Mouse (Mus musculus): Measurements from ENCODE around the gene Popdc3. TPM values are rescaled to one million over a fixed set of nuclear protein-coding genes. Genes with fewer than 3 reads are reported as not detected.
A peak's percentile ranks its signal among the peaks of the same experiment; 100 is the strongest.

The Popdc3 gene
- polyA plus RNA-seq, 1 experiment from 2014 or later = 2.8 TPM

GRCm38 (mm10) chr10:45237492-45237891 lies 59.6 kb downstream of the Popdc3 start:
- WGBS = 78% methylated on average over 5 of the region's 5 CpGs
- Histone ChIP-seq H3K27me3 (replicated peaks; ENCODE audit: control insufficient read depth, insufficient read depth, low read length) (no peaks in the 10 kb centered on the region), H3K4me3 (ENCODE audit: low read length) (no peak overlapping the region), H3K4me1 (ENCODE audit: control insufficient read depth, insufficient read depth, low read depth, low read length) (no peaks in the 10 kb centered on the region), H3K9ac (ENCODE audit: low read depth, low read length) (no peak overlapping the region), H3K27ac (ENCODE audit: low read depth, low read length) (no peak overlapping the region), H3K9me3 (ENCODE audit: control insufficient read depth, low read length) (no peaks in the 10 kb centered on the region), H3K4me2 (ENCODE audit: low read length) (no peak overlapping the region), H3K36me3 (ENCODE audit: control insufficient read depth, insufficient read depth, low read length) (no peaks in the 10 kb centered on the region)
- no peak for ATAC-seq

- H3K4me1 ChIP-seq (ENCODE audit: control insufficient read depth, insufficient read depth, low read depth, low read length) = no peaks in the 10 kb centered on the region
- H3K9me3 ChIP-seq (ENCODE audit: control insufficient read depth, low read length) = 0 out of 2 replicates have a peak, but pooled peaks cover 2% of the 10 kb centered on the region
- H3K4me3 ChIP-seq (ENCODE audit: low read length) = no peak overlapping the region
- no peak overlapping the region for H3K4me2 ChIP-seq (ENCODE audit: low read length)
- H3K27ac ChIP-seq (ENCODE audit: low read depth, low read length) = no peak overlapping the region
- 78% methylated on average over 1 of the region's 1 CpGs for WGBS
- H3K27me3 ChIP-seq (replicated peaks; ENCODE audit: control insufficient read depth, insufficient read depth, low read length) = no peaks in the 10 kb centered on the region
- ATAC-seq = no peak
- no peaks in the 10 kb centered on the region for H3K36me3 ChIP-seq (ENCODE audit: control insufficient read depth, insufficient read depth, low read length)
- no peak overlapping the region for H3K9ac ChIP-seq (ENCODE audit: low read depth, low read length)
Observed at GRCm38 (mm10) chr10:45260477-45260876, 82.6 kb downstream of the Popdc3 start.

DNA sequence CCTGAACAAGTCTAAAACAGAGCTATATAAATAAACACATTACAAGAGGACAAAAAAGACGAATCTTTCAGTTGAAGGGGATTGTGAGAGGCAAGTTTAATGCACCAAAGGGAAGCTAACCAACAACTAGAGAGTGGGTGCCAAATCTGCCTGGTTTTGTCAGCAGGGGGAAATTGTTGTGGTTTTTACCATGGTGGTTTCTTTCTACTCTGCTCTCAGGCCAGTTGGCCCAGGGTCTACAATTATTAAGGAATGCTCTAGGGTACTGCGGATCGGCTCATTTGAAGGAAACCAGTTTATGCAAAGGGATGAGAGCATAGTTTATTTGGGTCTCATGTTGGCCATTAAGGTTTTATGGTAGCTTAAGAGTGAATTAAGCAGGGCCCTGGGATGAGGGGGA lies 84.2 kb downstream of the Popdc3 start:
- no peak for ATAC-seq
- H3K36me3 ChIP-seq (ENCODE audit: control insufficient read depth, insufficient read depth, low read length) = no peaks in the 10 kb centered on the region
- no peak overlapping the region for H3K4me3 ChIP-seq (ENCODE audit: low read length)
- H3K27ac ChIP-seq (ENCODE audit: low read depth, low read length) = no peak overlapping the region
- 77% methylated on average over 3 of the region's 3 CpGs for WGBS
- no peaks in the 10 kb centered on the region for H3K27me3 ChIP-seq (replicated peaks; ENCODE audit: control insufficient read depth, insufficient read depth, low read length)
- no peak overlapping the region for H3K4me2 ChIP-seq (ENCODE audit: low read length)
- no peaks in the 10 kb centered on the region for H3K4me1 ChIP-seq (ENCODE audit: control insufficient read depth, insufficient read depth, low read depth, low read length)
- no peak overlapping the region for H3K9ac ChIP-seq (ENCODE audit: low read depth, low read length)
- no peaks in the 10 kb centered on the region for H3K9me3 ChIP-seq (ENCODE audit: control insufficient read depth, low read length)

DNA sequence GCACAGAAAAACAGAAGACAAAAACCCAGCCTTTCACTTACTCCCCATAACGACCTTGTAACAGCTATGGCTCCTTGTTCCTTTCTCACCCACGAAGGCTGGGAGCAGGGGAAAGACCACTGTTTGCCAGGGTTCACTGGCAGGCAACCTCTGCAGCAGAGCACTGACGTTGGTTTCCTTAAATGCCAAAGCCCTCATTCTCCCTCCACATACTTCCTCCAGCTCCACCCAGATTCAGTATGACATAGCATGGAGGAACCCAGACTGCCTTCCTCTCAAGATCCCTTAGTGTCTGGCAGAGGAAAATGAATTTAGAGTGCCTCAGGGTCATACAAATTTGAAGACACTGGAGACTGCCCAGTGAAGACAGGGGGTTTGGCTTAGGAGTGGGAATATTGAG lies 98.6 kb downstream of the Popdc3 start:
- no peaks in the 10 kb centered on the region for H3K9me3 ChIP-seq (ENCODE audit: control insufficient read depth, low read length)
- ATAC-seq = no peak
- no peaks in the 10 kb centered on the region for H3K36me3 ChIP-seq (ENCODE audit: control insufficient read depth, insufficient read depth, low read length)
- H3K4me2 ChIP-seq (ENCODE audit: low read length) = no peak overlapping the region
- no peaks in the 10 kb centered on the region for H3K27me3 ChIP-seq (replicated peaks; ENCODE audit: control insufficient read depth, insufficient read depth, low read length)
- H3K27ac ChIP-seq (ENCODE audit: low read depth, low read length) = no peak overlapping the region
- no peak overlapping the region for H3K4me3 ChIP-seq (ENCODE audit: low read length)
- H3K4me1 ChIP-seq (ENCODE audit: control insufficient read depth, insufficient read depth, low read depth, low read length) = no peaks in the 10 kb centered on the region
- WGBS = 59% methylated on average over 3 of the region's 3 CpGs
- no peak overlapping the region for H3K9ac ChIP-seq (ENCODE audit: low read depth, low read length)

- H3K36me3 ChIP-seq (ENCODE audit: control insufficient read depth, insufficient read depth, low read length) = no peaks in the 10 kb centered on the region
- H3K27me3 ChIP-seq (replicated peaks; ENCODE audit: control insufficient read depth, insufficient read depth, low read length) = no peaks in the 10 kb centered on the region
- H3K27ac ChIP-seq (ENCODE audit: low read depth, low read length) = no peak overlapping the region
- no peaks in the 10 kb centered on the region for H3K9me3 ChIP-seq (ENCODE audit: control insufficient read depth, low read length)
- no peaks in the 10 kb centered on the region for H3K4me1 ChIP-seq (ENCODE audit: control insufficient read depth, insufficient read depth, low read depth, low read length)
- no peak overlapping the region for H3K4me2 ChIP-seq (ENCODE audit: low read length)
- no peak for ATAC-seq
- H3K4me3 ChIP-seq (ENCODE audit: low read length) = no peak overlapping the region
- WGBS = 96% methylated on average over 5 of the region's 5 CpGs
- no peak overlapping the region for H3K9ac ChIP-seq (ENCODE audit: low read depth, low read length)
Observed at GRCm38 (mm10) chr10:45276995-45277394, 99.1 kb downstream of the Popdc3 start.

GRCm38 (mm10) chr10:45285651-45286050 lies 107.8 kb downstream of the Popdc3 start:
- H3K4me3 ChIP-seq (ENCODE audit: low read length) = no peak overlapping the region
- no peaks in the 10 kb centered on the region; the same call in 1 of the 2 replicates for H3K27me3 ChIP-seq (replicated peaks; ENCODE audit: control insufficient read depth, insufficient read depth, low read length)
- 83% methylated on average over 5 of the region's 5 CpGs for WGBS
- no peak overlapping the region for H3K27ac ChIP-seq (ENCODE audit: low read depth, low read length)
- no peak overlapping the region for H3K4me2 ChIP-seq (ENCODE audit: low read length)
- H3K36me3 ChIP-seq (ENCODE audit: control insufficient read depth, insufficient read depth, low read length) = no peaks in the 10 kb centered on the region
- ATAC-seq = no peak
- no peaks in the 10 kb centered on the region for H3K4me1 ChIP-seq (ENCODE audit: control insufficient read depth, insufficient read depth, low read depth, low read length)
- no peak overlapping the region for H3K9ac ChIP-seq (ENCODE audit: low read depth, low read length)
- no peaks in the 10 kb centered on the region for H3K9me3 ChIP-seq (ENCODE audit: control insufficient read depth, low read length)

- H3K9me3 ChIP-seq (ENCODE audit: control insufficient read depth, low read length) = no peaks in the 10 kb centered on the region
- H3K27me3 ChIP-seq (replicated peaks; ENCODE audit: control insufficient read depth, insufficient read depth, low read length) = no peaks in the 10 kb centered on the region; the same call in 1 of the 2 replicates
Observed at GRCm38 (mm10) chr10:45288351-45288750, 110.5 kb downstream of the Popdc3 start.

GRCm38 (mm10) chr10:45289218-45290105 lies 111.6 kb downstream of the Popdc3 start:
- H3K4me2 ChIP-seq (ENCODE audit: low read length) = peak overlapping the region; percentile 98
- H3K4me3 ChIP-seq (ENCODE audit: low read length) = peak overlapping the region; percentile 66
- H3K9ac ChIP-seq (ENCODE audit: low read depth, low read length) = peak overlapping the region; percentile 71
- no peaks in the 10 kb centered on the region; the same call in 1 of the 2 replicates for H3K27me3 ChIP-seq (replicated peaks; ENCODE audit: control insufficient read depth, insufficient read depth, low read length)
- ATAC-seq = peak; percentile 89
- H3K27ac ChIP-seq (ENCODE audit: low read depth, low read length) = no peak overlapping the region
- no peaks in the 10 kb centered on the region for H3K4me1 ChIP-seq (ENCODE audit: control insufficient read depth, insufficient read depth, low read depth, low read length)
- no peaks in the 10 kb centered on the region for H3K36me3 ChIP-seq (ENCODE audit: control insufficient read depth, insufficient read depth, low read length)
- H3K9me3 ChIP-seq (ENCODE audit: control insufficient read depth, low read length) = no peaks in the 10 kb centered on the region
- WGBS = under 1% methylated on average over 71 of the region's 71 CpGs

More at GRCm38 (mm10) chr10:45288351-45288750, 110.5 kb downstream of the Popdc3 start:
- Histone ChIP-seq H3K9ac (ENCODE audit: low read depth, low read length) (no peak overlapping the region), H3K4me3 (ENCODE audit: low read length) (no peak overlapping the region), H3K4me1 (ENCODE audit: control insufficient read depth, insufficient read depth, low read depth, low read length) (no peaks in the 10 kb centered on the region), H3K27ac (ENCODE audit: low read depth, low read length) (no peak overlapping the region), H3K36me3 (ENCODE audit: control insufficient read depth, insufficient read depth, low read length) (no peaks in the 10 kb centered on the region), H3K4me2 (ENCODE audit: low read length) (no peak overlapping the region)
- 53% methylated on average over 7 of the region's 7 CpGs for WGBS
- ATAC-seq = no peak

DNA sequence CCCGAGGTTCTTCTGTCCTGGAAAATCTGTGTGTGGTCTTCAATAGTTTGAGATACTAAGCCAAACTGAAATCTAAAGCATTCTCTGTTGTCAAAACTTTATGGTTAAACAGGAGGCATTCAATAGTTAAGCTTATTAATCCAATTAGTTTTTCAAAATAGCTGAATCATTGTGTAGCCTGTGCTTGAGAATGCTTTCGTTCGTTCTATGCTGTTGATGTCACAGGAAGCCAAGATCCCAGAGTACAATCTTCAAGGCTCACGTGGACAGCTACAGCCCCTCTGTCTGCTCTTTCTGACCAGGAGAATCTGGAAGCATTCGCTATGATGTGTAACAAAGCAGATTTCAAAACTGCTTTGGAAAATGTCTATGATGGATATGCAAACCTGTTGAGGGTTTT lies 112.7 kb downstream of the Popdc3 start:
- Histone ChIP-seq H3K27me3 (replicated peaks; ENCODE audit: control insufficient read depth, insufficient read depth, low read length) (no peaks in the 10 kb centered on the region; the same call in 1 of the 2 replicates), H3K9ac (ENCODE audit: low read depth, low read length) (no peak overlapping the region), H3K4me3 (ENCODE audit: low read length) (no peak overlapping the region), H3K27ac (ENCODE audit: low read depth, low read length) (no peak overlapping the region), H3K36me3 (ENCODE audit: control insufficient read depth, insufficient read depth, low read length) (no peaks in the 10 kb centered on the region), H3K4me2 (ENCODE audit: low read length) (no peak overlapping the region), H3K4me1 (ENCODE audit: control insufficient read depth, insufficient read depth, low read depth, low read length) (no peaks in the 10 kb centered on the region), H3K9me3 (ENCODE audit: control insufficient read depth, low read length) (peaks cover 1% of the 10 kb centered on the region; the same call in 1 of the 2 replicates)
- no peak for ATAC-seq
- WGBS = 66% methylated on average over 5 of the region's 5 CpGs

All from hindbrain, embryonic 16.5 days (tissue).